Mouse (Mus musculus): ENCODE results near the gene Slc5a3.
"Not testable (repeated sequence)": the region's sequence is repeated elsewhere in the genome, so short reads cannot be mapped to it uniquely, and the experiment has no call there.

The Slc5a3 gene

GRCm38 (mm10) chr16:92062832-92063231 is 4.7 kb downstream of the Slc5a3 start:
- DNase-seq (ENCODE audit: low read depth) = no peak

- DNase-seq (ENCODE audit: low read depth) = no peak
Measured at GRCm38 (mm10) chr16:92064801-92065200, 6.7 kb downstream of the Slc5a3 start.

GRCm38 (mm10) chr16:92070338-92070737 is 12.2 kb downstream of the Slc5a3 start:
- no peak for DNase-seq (ENCODE audit: low read depth)

- no peak for DNase-seq (ENCODE audit: low read depth)
Measured at GRCm38 (mm10) chr16:92076797-92077196, 18.7 kb downstream of the Slc5a3 start.

- DNase-seq (ENCODE audit: low read depth) = no peak
Measured at GRCm38 (mm10) chr16:92083771-92084453, 25.8 kb downstream of the Slc5a3 start.

- no peak for DNase-seq (ENCODE audit: low read depth)
Measured at GRCm38 (mm10) chr16:92089225-92089624, 31.1 kb downstream of the Slc5a3 start.

GRCm38 (mm10) chr16:92091876-92092275 is 33.8 kb downstream of the Slc5a3 start:
- DNase-seq (ENCODE audit: low read depth) = no peak

- DNase-seq (ENCODE audit: low read depth) = no peak
Measured at GRCm38 (mm10) chr16:92098351-92099051, 40.4 kb downstream of the Slc5a3 start.

- DNase-seq (ENCODE audit: low read depth) = no peak
Measured at GRCm38 (mm10) chr16:92099598-92099997, 41.5 kb downstream of the Slc5a3 start.

GRCm38 (mm10) chr16:92100111-92100510 is 42.0 kb downstream of the Slc5a3 start:
- no peak for DNase-seq (ENCODE audit: low read depth)

- DNase-seq (ENCODE audit: low read depth) = no peak
Measured at GRCm38 (mm10) chr16:92102115-92102514, 44.0 kb downstream of the Slc5a3 start.

- DNase-seq (ENCODE audit: low read depth) = not testable (repeated sequence)
Measured at GRCm38 (mm10) chr16:92102931-92103330, 44.8 kb downstream of the Slc5a3 start.

GRCm38 (mm10) chr16:92103572-92104331 is 45.6 kb downstream of the Slc5a3 start:
- DNase-seq (ENCODE audit: low read depth) = peak; percentile 10

- DNase-seq (ENCODE audit: low read depth) = no peak
Measured at GRCm38 (mm10) chr16:92104332-92104590, 46.1 kb downstream of the Slc5a3 start.

GRCm38 (mm10) chr16:92104951-92105350 is 46.8 kb downstream of the Slc5a3 start:
- no peak for DNase-seq (ENCODE audit: low read depth)

- no peak for DNase-seq (ENCODE audit: low read depth)
Measured at GRCm38 (mm10) chr16:92105631-92106030, 47.5 kb downstream of the Slc5a3 start.

- no peak for DNase-seq (ENCODE audit: low read depth)
Measured at GRCm38 (mm10) chr16:92107346-92107745, 49.2 kb downstream of the Slc5a3 start.

GRCm38 (mm10) chr16:92114706-92115241 is 56.7 kb downstream of the Slc5a3 start:
- no peak for DNase-seq (ENCODE audit: low read depth)

- no peak for DNase-seq (ENCODE audit: low read depth)
Measured at GRCm38 (mm10) chr16:92115611-92116421, 57.7 kb downstream of the Slc5a3 start.

GRCm38 (mm10) chr16:92117337-92118209 is 59.5 kb downstream of the Slc5a3 start:
- DNase-seq (ENCODE audit: low read depth) = no peak

- DNase-seq (ENCODE audit: low read depth) = no peak
Measured at GRCm38 (mm10) chr16:92119013-92119515, 60.9 kb downstream of the Slc5a3 start.

Data from naive thymus-derived CD4-positive, alpha-beta T cell, adult 2 months (primary cell).